Mouse (Mus musculus) midbrain, embryonic 13.5 days (tissue): ENCODE measurements around the gene Kcnk3. TPM values are rescaled to one million over a fixed set of nuclear protein-coding genes. Genes with fewer than 3 reads are reported as not detected.

ENCODE experiments used
- ATAC-seq: fragments of 200-750 bp; cut with Nextera tagmentation; 2 replicates; pipeline ENCODE4 v1.8.0; 2017; ENCODE audit warnings: mild to moderate bottlenecking, moderate TSS enrichment, moderate library complexity
- H3K27ac ChIP-seq: fragments of 300-500 bp; sonication (generic); 2 replicates; pipeline ENCODE4 v1.5.1; 2015; ENCODE audit warnings: inconsistent platforms, mild to moderate bottlenecking, moderate library complexity
- H3K27me3 ChIP-seq: fragments of 300-500 bp; sonication (generic); 2 replicates; pipeline ENCODE4 v1.6.1; 2015; ENCODE audit warnings: mild to moderate bottlenecking, inconsistent platforms
- H3K36me3 ChIP-seq: fragments of 300-500 bp; sonication (generic); 2 replicates; pipeline ENCODE4 v1.6.1; 2015; ENCODE audit warnings: mild to moderate bottlenecking, inconsistent platforms
- H3K4me1 ChIP-seq: fragments of 300-500 bp; sonication (generic); replicated peaks from 2 replicates; pipeline ENCODE4 v1.6.1; 2015; ENCODE audit warnings: inconsistent platforms
- H3K4me2 ChIP-seq: fragments of 300-500 bp; sonication (generic); replicated peaks from 2 replicates; pipeline ENCODE4 v1.6.1; 2015; ENCODE audit warnings: moderate library complexity, mild to moderate bottlenecking, inconsistent platforms
- H3K4me3 ChIP-seq: fragments of 300-500 bp; sonication (generic); replicated peaks from 2 replicates; pipeline ENCODE4 v1.5.1; 2015; ENCODE audit warnings: mild to moderate bottlenecking, inconsistent platforms
- H3K9ac ChIP-seq: fragments of 300-500 bp; sonication (generic); replicated peaks from 2 replicates; pipeline ENCODE4 v1.6.1; 2015; ENCODE audit warnings: mild to moderate bottlenecking, inconsistent platforms
- H3K9me3 ChIP-seq: fragments of 300-500 bp; sonication (generic); 2 replicates; pipeline ENCODE4 v1.6.1; 2016; ENCODE audit warnings: mild to moderate bottlenecking, inconsistent platforms
- WGBS: fragments of 180-500 bp; shearing (Covaris S2); methylation state at CpG from one replicate; pipeline ENCODE4 v1.1.7; 2015; 5-methylcytosine and 5-hydroxymethylcytosine counted together
- microRNA-seq: library from miRNA; unstranded; fragments of <30 nt; microRNA quantifications from one replicate; pipeline ENCODE4, GENCODE M21; 2016
- polyA plus RNA-seq: library from polyadenylated mRNA; unstranded; fragments of >200 nt; fragmentation: Nextera tagmentation; extraction: Ambion mirVana; gene quantifications from 2 replicates; pipeline ENCODE4 v1.2.1, GENCODE M21; 2015

Gene Kcnk3
- polyA plus RNA-seq, 1 experiment from 2014 or later, result 1.9 TPM

DNA sequence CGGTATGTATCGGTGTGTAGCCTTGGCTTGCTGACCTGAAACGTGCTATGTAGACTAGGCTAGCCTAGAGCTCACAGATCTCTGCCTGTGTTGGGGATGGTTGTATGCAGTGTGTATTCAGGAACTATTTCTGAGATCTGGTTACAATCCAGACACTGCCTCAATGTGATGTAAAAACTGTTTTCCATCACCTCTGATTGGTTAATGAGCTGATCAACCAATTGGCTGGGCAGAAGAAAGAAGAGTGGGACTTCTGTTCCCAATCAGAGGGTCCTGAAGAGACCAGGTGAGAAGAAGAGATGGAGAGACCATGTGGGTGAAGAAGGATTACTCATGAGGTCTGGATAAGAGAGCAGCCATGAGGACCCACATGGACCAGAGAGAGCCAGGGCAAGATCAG lies 79.7 kb downstream of the Kcnk3 start:
- Histone ChIP-seq H3K9me3 (no peaks in the 10 kb centered on the region), H3K27me3 (no peaks in the 10 kb centered on the region), H3K27ac (no peak overlapping the region), H3K4me3 (peak overlapping the region; percentile 67), H3K36me3 (peaks cover 11% of the 10 kb centered on the region), H3K4me1 (peaks cover 24% of the 10 kb centered on the region), H3K4me2 (peak overlapping the region; percentile 88), H3K9ac (peak overlapping the region; percentile 83)
- WGBS, result 6% methylated on average over 3 of the region's 3 CpGs
- no peak for ATAC-seq

DNA sequence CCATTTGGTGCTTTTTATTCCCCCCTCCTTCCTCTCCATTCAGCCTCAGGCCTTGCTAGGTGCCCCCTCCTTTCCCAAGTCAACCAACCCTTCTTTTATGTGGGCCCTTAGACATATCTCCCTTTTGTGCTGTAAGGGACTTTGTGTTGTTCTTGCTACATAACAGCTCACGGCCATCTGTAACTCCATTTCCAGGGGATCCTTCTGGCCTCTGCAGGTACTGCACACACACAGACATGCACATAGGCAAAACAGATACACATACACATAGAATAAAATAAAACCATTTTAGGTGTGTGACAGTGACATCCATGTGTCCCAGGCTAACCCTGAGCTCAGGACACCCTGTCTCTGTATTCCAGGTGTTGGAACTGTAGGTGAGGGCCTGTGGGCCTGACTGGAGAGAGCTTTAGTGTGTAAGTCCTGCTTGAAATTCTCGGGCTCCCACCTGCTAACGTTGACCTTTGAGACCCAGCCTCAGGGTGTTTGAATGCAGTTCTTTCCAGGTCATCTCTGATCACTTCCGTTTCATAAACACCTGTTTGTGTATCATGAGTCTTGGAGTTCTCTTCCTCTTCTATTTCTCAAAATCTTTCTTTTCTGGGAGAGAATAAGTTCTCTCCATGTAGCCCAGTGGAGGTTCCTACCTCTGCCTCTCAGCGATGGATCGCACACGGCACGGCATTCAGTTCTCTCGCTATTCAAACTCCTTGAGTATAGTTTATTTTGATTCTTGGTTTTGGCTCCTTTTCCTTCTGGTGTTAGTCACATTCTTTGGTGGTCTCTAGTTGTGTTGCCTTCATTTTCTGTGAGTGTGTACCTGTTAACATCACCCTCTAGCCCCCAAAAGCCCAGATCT lies 80.9 kb downstream of the Kcnk3 start:
- 0 out of 2 replicates have a peak overlapping the region, but pooled peaks have one; percentile 67 for H3K4me3 ChIP-seq
- H3K4me1 ChIP-seq, result peaks cover 24% of the 10 kb centered on the region
- 92% methylated on average over 9 of the region's 9 CpGs for WGBS
- no peaks in the 10 kb centered on the region for H3K9me3 ChIP-seq
- peak overlapping the region; percentile 88 for H3K4me2 ChIP-seq
- 0 out of 2 replicates have a peak overlapping the region, but pooled peaks have one; percentile 14 for H3K9ac ChIP-seq
- no peaks in the 10 kb centered on the region for H3K27me3 ChIP-seq
- ATAC-seq, result no peak
- H3K27ac ChIP-seq, result no peak overlapping the region
- H3K36me3 ChIP-seq, result peaks cover 21% of the 10 kb centered on the region

DNA sequence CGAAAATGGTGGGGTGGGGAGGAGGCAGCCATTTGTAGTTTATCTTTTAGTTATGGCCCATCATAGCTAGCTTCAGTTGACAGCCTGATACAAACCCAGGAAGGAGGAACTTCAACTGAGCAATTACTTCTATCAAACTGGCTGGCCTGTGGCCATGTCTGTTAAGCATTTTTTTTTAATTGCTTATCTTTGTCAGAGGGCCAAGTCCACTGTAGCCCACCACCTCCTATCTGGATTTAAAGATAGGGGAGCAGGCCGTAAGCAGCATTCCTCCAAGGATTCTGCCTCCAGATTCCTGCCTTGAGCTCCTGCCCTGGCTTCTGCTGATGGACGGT lies 81.5 kb downstream of the Kcnk3 start:
- peaks cover 24% of the 10 kb centered on the region for H3K36me3 ChIP-seq
- ATAC-seq, result no peak
- H3K9ac ChIP-seq, result 0 out of 2 replicates have a peak overlapping the region, but pooled peaks have one; percentile 14
- H3K4me3 ChIP-seq, result no peak overlapping the region
- H3K27me3 ChIP-seq, result no peaks in the 10 kb centered on the region
- 87% methylated on average over 3 of the region's 3 CpGs for WGBS
- no peaks in the 10 kb centered on the region for H3K9me3 ChIP-seq
- peaks cover 24% of the 10 kb centered on the region for H3K4me1 ChIP-seq
- H3K27ac ChIP-seq, result no peak overlapping the region
- H3K4me2 ChIP-seq, result no peak overlapping the region

DNA sequence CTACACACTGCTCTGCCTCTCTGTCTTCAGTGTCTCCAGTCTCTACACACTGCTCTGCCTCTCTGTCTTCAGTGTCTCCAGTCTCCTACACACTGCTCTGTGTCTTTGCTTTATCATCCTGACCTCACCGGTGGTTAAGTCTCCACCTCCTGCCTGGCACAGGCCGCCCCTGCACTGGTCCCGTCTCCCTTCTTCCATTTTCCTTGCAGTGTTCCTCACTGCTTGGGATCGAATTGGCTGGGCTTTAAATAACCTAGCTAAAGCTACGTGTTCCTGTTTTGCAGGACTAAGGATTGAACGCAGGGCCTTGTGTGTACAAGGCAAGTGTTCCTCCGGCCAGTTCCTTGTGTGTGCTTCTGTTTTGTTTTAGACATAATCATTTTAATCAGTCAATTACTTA lies 82.1 kb downstream of the Kcnk3 start:
- H3K4me2 ChIP-seq, result no peak overlapping the region
- H3K9me3 ChIP-seq, result no peaks in the 10 kb centered on the region
- no peaks in the 10 kb centered on the region for H3K27me3 ChIP-seq
- 95% methylated on average over 7 of the region's 7 CpGs for WGBS
- H3K9ac ChIP-seq, result no peak overlapping the region
- peaks cover 28% of the 10 kb centered on the region for H3K36me3 ChIP-seq
- no peak overlapping the region for H3K27ac ChIP-seq
- no peak for ATAC-seq
- H3K4me1 ChIP-seq, result peaks cover 24% of the 10 kb centered on the region
- H3K4me3 ChIP-seq, result no peak overlapping the region

DNA sequence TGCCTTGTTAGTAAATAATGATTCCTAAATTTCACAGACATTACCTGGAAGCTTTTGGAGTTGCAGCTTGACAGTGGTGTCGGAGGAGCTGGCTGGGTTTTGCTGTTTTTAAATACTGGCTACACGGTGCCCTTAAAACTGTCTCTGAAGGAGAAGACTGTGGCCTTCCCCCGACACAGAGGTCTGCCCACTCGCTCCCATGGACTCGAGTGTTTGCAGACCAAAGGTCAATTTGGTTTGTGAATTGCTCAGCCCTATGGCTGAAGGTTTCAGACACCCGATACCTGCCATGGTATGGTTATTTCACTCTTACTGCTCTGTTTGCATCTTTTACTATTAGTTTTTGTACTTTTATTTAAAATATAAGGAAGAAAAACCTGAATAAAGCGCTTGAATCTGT lies 86.0 kb downstream of the Kcnk3 start:
- Histone ChIP-seq H3K4me3 (no peak overlapping the region), H3K9me3 (no peaks in the 10 kb centered on the region), H3K27me3 (no peaks in the 10 kb centered on the region), H3K4me1 (0 out of 2 replicates have a peak, but pooled peaks cover 4% of the 10 kb centered on the region), H3K4me2 (no peak overlapping the region), H3K27ac (no peak overlapping the region), H3K36me3 (peaks cover 34% of the 10 kb centered on the region), H3K9ac (no peak overlapping the region)
- WGBS, result 86% methylated on average over 7 of the region's 7 CpGs
- no peak for ATAC-seq

Small RNA genes lying within 50 kb of the gene (microRNA-seq; reads per million reads assigned to microRNA genes)
- not detected for gene Mir5625

Other genes starting within 250 kb of the Kcnk3 start
- gene Otof, start 126.2 kb upstream of the Kcnk3 start, polyA plus RNA-seq, result 1.2 and 1.6 TPM in 2 replicates
- 0.48 TPM in 1 of 2 replicates, not detected in the other for gene 1700001C02Rik, start 122.1 kb upstream of the Kcnk3 start, polyA plus RNA-seq
- gene Cib4, start 42.3 kb upstream of the Kcnk3 start, polyA plus RNA-seq, result not detected in 2 replicates
- 29.5 and 32.0 TPM in 2 replicates for gene Slc35f6, start 59.8 kb downstream of the Kcnk3 start, polyA plus RNA-seq
- gene Cenpa, start 78.6 kb downstream of the Kcnk3 start, polyA plus RNA-seq, result 120 and 122 TPM in 2 replicates
- gene Dpysl5, start 123.4 kb downstream of the Kcnk3 start, polyA plus RNA-seq, result 195 and 200 TPM in 2 replicates
- 111 and 113 TPM in 2 replicates for gene Mapre3, start 226.5 kb downstream of the Kcnk3 start, polyA plus RNA-seq